Mouse (Mus musculus) cerebellum, postnatal 36 days (tissue): ENCODE measurements around the gene Cpne7.
"Not testable (repeated sequence)": the region's sequence is repeated elsewhere in the genome, so short reads cannot be mapped to it uniquely, and the experiment has no call there.

ENCODE experiments used
- DNase-seq, 2 experiments: peaks; one replicate each; pipeline ENCODE4 v3.0.0; 2021 to 2022; ENCODE audit warnings: mixed read lengths in 2 of 2

Cpne7 gene

GRCm38 (mm10) chr8:123117127-123117731 is at the start of gene Cpne7:
Gene Cpne7, plus strand, starts transcription at chr8:123117374.
- no peak for DNase-seq

DNA sequence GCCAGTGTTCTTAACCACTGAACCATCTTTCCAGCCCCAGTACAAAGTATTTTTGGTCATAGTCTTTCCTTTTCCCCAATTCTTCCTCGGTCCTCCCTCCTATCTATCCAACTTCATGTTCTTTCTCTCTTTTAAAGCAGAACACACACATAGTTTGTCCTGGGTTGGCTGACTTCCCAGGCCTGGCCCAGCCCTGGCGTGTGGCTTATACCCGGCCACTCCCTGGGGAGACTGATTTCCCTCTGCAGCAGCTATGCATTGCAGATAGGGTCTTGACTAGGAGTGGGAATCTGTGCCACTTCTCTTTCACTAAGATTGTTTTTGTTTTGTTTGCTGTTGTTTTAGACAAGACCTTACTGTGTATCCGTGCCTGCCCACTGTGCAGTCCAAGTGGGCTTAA is 46.0 kb upstream of the Cpne7 start:
- DNase-seq: no peak

GRCm38 (mm10) chr8:123077213-123077612 is 40.0 kb upstream of the Cpne7 start:
- no peak for DNase-seq

GRCm38 (mm10) chr8:123082993-123083392 is 34.2 kb upstream of the Cpne7 start:
- no peak for DNase-seq

GRCm38 (mm10) chr8:123083610-123084009 is 33.6 kb upstream of the Cpne7 start:
- DNase-seq: no peak

GRCm38 (mm10) chr8:123087289-123087688 is 29.9 kb upstream of the Cpne7 start:
- no peak for DNase-seq

DNA sequence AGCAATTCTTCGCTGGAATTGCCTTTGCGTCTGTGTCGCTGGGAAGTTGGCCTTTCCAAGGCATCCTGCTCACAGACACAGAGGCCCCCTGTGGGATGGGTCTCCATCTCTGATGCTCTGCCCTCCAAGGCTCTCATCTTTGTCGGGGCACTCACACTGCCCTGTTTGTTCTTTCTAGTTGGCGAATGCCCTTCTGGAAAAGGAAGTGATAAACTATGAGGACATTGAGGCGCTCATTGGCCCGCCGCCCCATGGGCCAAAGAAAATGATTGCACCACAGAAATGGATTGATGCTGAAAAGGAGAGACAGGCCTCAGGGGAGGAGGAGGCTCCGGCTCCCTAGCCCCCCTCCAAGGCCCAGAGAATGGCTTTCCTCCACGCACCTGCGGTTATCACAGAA is 20.0 kb upstream of the Cpne7 start:
- DNase-seq: no peak

- no peak for DNase-seq
Measured at GRCm38 (mm10) chr8:123097786-123098584, 19.2 kb upstream of the Cpne7 start.

- DNase-seq: no peak
Measured at GRCm38 (mm10) chr8:123100288-123100687, 16.9 kb upstream of the Cpne7 start.

DNA sequence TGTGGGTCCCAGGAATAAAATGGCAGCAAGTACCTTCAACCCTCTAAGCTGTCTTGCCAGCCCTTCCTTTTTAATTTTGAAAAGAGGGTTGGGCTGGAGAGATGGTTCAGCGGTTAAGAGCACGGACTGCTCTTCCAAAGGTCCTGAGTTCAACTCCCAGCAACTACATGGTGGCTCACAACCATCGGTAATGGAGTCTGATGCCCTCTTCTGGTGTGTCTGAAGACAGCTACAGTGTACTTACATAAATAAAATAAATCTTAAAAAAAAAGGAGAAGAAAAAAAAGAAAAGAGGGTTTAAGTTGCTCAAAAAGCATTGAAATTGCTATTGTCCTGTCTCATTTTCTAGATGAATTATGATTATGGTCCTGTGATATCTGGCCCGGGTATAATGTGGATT is 15.9 kb upstream of the Cpne7 start:
- DNase-seq: no peak

DNA sequence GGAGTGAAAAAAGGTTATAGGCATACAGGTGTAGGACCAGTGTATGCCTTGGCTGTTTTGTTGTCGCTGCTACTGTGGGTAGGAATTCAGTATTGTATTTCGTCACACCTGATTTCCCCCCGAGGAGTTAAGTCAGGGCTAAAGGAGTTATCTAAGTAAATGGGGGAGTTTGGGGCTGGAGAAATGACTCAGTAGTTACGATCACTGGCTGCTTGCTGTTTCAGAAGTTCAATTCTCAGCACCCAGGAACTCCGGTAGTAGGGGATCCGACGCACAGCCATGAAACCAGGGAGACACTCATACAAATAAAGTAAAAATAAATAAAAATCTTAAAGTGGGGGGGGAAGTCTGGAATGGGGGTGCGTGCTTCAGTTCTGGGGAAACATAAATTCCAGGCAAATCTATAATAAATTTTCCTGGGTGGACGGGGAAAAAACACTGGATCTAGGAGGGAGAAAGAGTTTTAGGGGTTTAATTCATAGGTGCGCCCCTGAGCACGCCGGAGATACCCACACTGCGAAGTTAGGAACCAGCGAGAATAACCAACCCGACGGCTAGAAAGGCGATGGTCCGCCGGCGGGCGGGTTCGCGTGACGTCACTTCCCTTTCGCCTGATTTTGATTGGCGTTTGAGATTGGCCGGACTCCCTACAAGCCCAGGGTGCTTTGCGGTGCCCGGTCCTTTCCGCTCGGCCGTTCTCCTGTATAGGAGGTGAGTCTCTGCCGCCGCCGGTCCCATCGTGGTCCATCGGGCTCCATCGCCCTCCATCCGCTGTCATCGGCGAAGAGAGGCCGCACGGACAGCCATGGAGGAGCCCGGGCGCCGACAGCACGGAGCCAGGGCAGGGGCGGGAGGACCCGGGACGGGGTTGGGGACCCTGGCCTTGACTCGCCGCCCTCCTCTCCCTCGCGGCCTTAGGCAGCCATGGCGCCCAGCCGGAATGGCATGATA is 15.2 kb upstream of the Cpne7 start, which contains the start of gene Rpl13:
Rpl13 (plus strand) TSS at position 616 of the 951 bp plus-strand sequence.
- DNase-seq: peak; percentile 97 to 98

- not testable (repeated sequence) for DNase-seq
Measured at GRCm38 (mm10) chr8:123102855-123103254, 14.3 kb upstream of the Cpne7 start.

DNA sequence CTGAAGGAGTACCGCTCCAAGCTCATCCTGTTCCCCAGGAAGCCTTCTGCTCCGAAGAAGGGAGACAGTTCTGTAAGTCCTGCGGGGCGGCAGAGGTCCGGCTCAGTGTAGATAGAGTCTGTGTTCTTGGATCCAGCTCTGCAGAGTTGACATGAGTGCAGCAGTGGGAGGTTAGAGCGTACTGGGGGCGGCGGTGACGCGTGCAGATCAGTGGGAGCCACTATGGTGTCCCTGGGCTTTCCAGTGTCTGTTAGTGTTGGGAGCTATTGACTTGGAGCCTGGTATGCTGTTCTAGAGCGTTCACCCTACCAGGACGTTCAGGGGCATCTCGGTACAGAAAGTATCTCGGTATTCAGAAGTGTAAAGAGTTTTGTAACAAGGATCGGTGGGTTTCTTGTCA is 13.9 kb upstream of the Cpne7 start:
- no peak for DNase-seq

- DNase-seq: no peak
Measured at GRCm38 (mm10) chr8:123104046-123104767, 13.0 kb upstream of the Cpne7 start.

DNA sequence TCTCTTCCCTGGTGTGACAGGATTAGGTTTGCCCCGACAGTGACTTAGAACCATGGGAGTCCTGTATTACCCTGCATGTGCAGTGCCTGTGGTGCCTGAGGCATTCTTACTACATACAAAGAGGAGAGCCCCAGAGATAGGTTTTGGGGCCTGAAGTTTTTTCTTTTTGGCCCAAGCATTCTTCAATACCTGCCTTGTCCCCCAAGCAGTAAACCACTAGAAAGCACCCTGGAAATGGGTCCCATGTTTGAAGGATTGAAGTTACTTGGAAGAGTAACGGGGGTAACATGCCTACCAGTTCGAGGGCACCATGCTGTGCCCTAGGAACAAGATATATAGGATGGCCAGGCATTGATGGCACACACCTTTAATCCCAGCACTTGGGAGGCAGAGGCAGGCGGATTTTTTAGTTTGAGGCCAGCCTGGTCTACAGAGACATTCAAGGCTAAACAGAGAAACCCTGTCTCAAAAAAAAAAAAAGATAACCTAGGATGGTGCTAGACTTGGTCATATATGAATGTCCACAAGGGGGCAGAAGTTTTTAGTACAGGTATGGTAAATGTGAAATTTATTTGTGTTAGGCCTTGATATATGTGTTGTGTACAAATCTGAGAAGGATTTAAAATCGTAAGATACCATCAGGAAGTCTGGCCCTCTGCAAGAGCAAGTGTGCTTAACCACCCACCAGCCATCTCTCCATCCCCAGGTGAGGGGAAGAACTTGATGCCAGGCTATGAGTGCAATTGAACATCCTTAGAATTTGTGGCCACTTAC is 11.4 kb upstream of the Cpne7 start:
- DNase-seq: peak in 1 of 2 experiments; percentile 23

- DNase-seq: no peak
Measured at GRCm38 (mm10) chr8:123106531-123106930, 10.6 kb upstream of the Cpne7 start.

DNA sequence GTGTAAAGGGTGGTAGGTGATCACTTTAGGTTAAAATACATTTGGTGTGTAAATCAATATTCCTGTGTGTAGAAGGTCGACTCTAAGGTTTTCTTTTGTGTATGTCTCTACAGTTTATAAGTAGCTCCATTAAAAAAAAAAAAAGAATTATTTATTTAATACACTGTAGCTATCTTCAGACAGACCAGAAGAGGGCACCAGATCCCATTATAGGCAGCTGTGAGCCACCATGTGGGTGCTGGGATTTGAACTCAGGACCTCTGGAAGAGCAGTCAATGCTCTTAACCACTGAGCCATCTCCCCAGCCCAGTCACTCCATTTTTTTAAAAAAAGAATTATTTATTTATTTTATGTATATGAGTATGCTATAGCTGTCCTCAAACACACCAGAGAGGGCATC is 9.2 kb upstream of the Cpne7 start:
- DNase-seq: no peak

- no peak for DNase-seq
Measured at GRCm38 (mm10) chr8:123108953-123109352, 8.2 kb upstream of the Cpne7 start.

GRCm38 (mm10) chr8:123110649-123111048 is 6.5 kb upstream of the Cpne7 start:
- DNase-seq: peak; percentile 28 to 54

GRCm38 (mm10) chr8:123112892-123113291 is 4.3 kb upstream of the Cpne7 start:
- no peak for DNase-seq

- no peak for DNase-seq
Measured at GRCm38 (mm10) chr8:123113908-123114469, 3.2 kb upstream of the Cpne7 start.
